Mouse (Mus musculus) C2C12 (cell line): ENCODE data around the gene Fv1.

Experiments
- CEBPB ChIP-seq: IDR thresholded peaks from one replicate; pipeline ENCODE4 v1.6.1; 2011; ENCODE audit warnings: low read depth, mild to moderate bottlenecking, control low read depth, moderate library complexity
- MAX ChIP-seq: IDR thresholded peaks from one replicate; pipeline ENCODE4 v1.6.1; 2011; ENCODE audit warnings: mild to moderate bottlenecking, control low read depth

- TF ChIP-seq CEBPB (no peak), MAX (peak; percentile 94)
These were observed 20.9 kb upstream of the Fv1 start, which contains the start of gene Zfp933 for GRCm38 (mm10) chr4:147847614-147848583.
